Mouse (Mus musculus) stomach, embryonic 15.5 days (tissue): ENCODE measurements around the gene Tbc1d20. TPM values are rescaled to one million over a fixed set of nuclear protein-coding genes. Genes with fewer than 3 reads are reported as not detected.

ENCODE experiments used
- ATAC-seq: fragments of 200-750 bp; cut with Nextera tagmentation; 2 replicates; pipeline ENCODE4 v1.8.0; 2017; ENCODE audit warnings: low read depth, moderate number of reproducible peaks, moderate TSS enrichment; ENCODE audit not compliant: insufficient read depth, low FRiP score
- H3K27ac ChIP-seq: fragments of 300-500 bp; sonication (generic); 2 replicates; pipeline ENCODE4 v1.5.1; 2015; ENCODE audit warnings: mild to moderate bottlenecking, inconsistent platforms
- H3K27me3 ChIP-seq: fragments of 300-500 bp; sonication (generic); replicated peaks from 2 replicates; pipeline ENCODE4 v1.6.1; 2015; ENCODE audit warnings: inconsistent platforms
- H3K36me3 ChIP-seq: fragments of 300-500 bp; sonication (generic); 2 replicates; pipeline ENCODE4 v1.6.1; 2015; ENCODE audit warnings: inconsistent platforms
- H3K4me1 ChIP-seq: fragments of 300-500 bp; sonication (generic); 2 replicates; pipeline ENCODE4 v1.6.1; 2015; ENCODE audit warnings: inconsistent platforms
- H3K4me2 ChIP-seq: fragments of 300-500 bp; sonication (generic); 2 replicates; pipeline ENCODE4 v1.6.1; 2015; ENCODE audit warnings: mild to moderate bottlenecking, inconsistent platforms
- H3K4me3 ChIP-seq: fragments of 300-500 bp; sonication (generic); replicated peaks from 2 replicates; pipeline ENCODE4 v1.5.1; 2015; ENCODE audit warnings: inconsistent platforms
- H3K9ac ChIP-seq: fragments of 300-500 bp; sonication (generic); 2 replicates; pipeline ENCODE4 v1.6.1; 2015; ENCODE audit warnings: inconsistent platforms
- H3K9me3 ChIP-seq: fragments of 300-500 bp; sonication (generic); 2 replicates; pipeline ENCODE4 v1.6.1; 2016; ENCODE audit warnings: inconsistent platforms
- WGBS: fragments of 180-500 bp; shearing (Covaris S2); methylation state at CpG from one replicate; pipeline ENCODE4 v1.1.7; 2015; 5-methylcytosine and 5-hydroxymethylcytosine counted together
- polyA plus RNA-seq: library from polyadenylated mRNA; unstranded; fragments of >200 nt; fragmentation: Nextera tagmentation; extraction: Ambion mirVana; gene quantifications from 2 replicates; pipeline ENCODE4 v1.2.1, GENCODE M21; 2015

Tbc1d20 gene
- polyA plus RNA-seq, 1 experiment from 2014 or later: 37.8 TPM

DNA sequence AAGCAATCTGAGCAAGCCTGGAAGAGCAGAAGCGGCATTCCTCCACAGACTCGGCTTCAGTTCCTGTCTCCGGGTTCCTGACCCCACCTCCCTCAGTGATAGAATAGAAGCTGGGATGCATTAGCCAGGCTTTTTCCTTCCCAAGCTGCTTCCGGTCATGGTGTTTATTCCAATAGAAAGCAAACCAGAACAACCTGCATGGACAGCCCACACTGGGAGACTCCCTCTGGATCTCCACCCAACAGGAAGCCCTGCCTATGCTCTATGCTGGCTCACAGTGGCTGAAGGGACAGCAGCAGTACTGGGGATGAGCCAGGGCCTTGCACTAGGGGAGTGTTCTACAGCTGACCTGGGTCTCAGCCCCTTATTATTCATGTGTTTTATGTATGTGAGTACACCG is 34.4 kb downstream of the Tbc1d20 start:
- Histone ChIP-seq H3K36me3 (peaks cover 25% of the 10 kb centered on the region), H3K9ac (no peak overlapping the region), H3K9me3 (no peaks in the 10 kb centered on the region), H3K4me1 (peaks cover 8% of the 10 kb centered on the region), H3K4me3 (no peak overlapping the region), H3K27ac (no peak overlapping the region), H3K4me2 (no peak overlapping the region), H3K27me3 (no peaks in the 10 kb centered on the region)
- 78% methylated on average over 5 of the region's 5 CpGs for WGBS
- no peak for ATAC-seq

DNA sequence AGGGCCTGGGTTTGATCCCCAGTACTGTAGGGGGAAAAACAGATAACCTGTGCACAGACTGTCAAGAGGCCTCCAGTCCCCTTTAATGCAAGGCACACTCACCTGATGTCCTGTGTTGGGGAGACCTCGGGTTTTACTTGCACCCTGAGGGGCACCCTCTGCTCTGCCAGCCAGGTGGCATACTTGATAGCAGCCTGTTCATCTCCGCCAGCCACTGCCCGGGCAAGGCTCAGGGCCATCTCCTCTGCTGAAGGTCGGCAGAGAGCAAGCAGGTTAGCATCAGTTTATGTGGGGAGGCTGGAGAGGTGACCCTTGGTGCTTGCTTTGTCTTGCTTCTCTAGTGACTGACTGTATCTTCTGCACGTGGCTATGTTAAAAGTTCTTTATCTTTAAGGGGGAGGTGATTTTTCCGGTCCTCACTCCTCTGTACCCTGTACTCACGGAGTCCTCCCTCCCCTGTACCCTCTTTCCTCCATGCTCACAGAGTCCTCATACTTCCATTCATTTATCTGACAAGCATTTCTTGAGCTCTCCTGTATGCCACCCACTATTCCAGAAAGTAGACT is 37.3 kb downstream of the Tbc1d20 start:
- H3K27ac ChIP-seq: no peak overlapping the region
- H3K9ac ChIP-seq: no peak overlapping the region
- ATAC-seq: no peak
- peaks cover 8% of the 10 kb centered on the region for H3K4me1 ChIP-seq
- peaks cover 6% of the 10 kb centered on the region; the same call in 1 of the 2 replicates for H3K36me3 ChIP-seq
- no peaks in the 10 kb centered on the region for H3K9me3 ChIP-seq
- WGBS: 49% methylated on average over 7 of the region's 7 CpGs
- no peaks in the 10 kb centered on the region for H3K27me3 ChIP-seq
- peak overlapping the region; percentile 85 for H3K4me2 ChIP-seq
- peak overlapping the region; percentile 76 for H3K4me3 ChIP-seq

DNA sequence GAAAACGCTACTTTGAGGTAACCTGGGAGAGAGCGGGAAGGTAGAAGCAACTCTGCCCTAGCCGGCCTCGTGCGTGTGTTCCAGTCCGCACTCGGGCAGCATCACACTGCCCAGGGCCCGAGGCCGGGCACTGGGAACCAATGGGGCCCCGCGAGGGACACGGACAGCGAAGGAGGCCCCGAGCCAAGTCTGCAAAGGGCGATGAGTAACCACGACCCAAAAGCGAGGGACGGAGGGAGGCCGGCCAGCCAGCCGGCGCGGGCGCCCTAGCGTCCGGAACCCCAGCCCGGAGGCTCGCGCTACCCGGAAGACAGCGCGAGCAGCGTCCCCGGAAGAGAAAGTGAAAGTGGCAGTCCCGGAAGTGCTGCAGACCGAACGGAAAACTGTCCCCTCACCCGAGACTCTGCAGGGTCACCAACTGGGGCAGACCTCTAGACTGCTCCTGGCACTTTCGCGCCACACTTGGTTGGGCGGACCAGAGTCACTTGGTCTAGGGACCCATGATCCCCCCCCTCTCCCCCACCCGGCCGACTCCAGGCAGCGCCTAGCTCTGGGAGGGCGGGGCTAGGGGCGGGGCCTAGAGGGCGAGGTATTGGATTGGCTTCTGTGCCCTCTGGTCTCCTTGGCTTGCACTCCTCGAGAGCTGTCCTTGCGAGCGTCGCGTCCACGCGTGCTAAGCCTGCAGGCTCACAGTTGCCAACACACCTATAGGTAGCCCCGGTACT is 38.6 kb downstream of the Tbc1d20 start, which contains the start of gene Rbck1:
Gene Rbck1 (minus strand): TSS at position 553 of the 725 bp plus-strand sequence.
- no peaks in the 10 kb centered on the region for H3K9me3 ChIP-seq
- peak within 1 kb of the TSS; percentile 85 for H3K4me2 ChIP-seq
- H3K4me1 ChIP-seq: peaks cover 8% of the 10 kb centered on the region
- H3K27me3 ChIP-seq: no peaks in the 10 kb centered on the region
- H3K9ac ChIP-seq: peak within 1 kb of the TSS; percentile 67
- H3K27ac ChIP-seq: peak within 1 kb of the TSS; percentile 93
- 0 out of 2 replicates have a peak, but pooled peaks cover 3% of the 10 kb centered on the region for H3K36me3 ChIP-seq
- peak within 1 kb of the TSS; percentile 76 for H3K4me3 ChIP-seq
- WGBS: under 1% methylated on average over 54 of the region's 54 CpGs
- peak; percentile 95 for ATAC-seq

DNA sequence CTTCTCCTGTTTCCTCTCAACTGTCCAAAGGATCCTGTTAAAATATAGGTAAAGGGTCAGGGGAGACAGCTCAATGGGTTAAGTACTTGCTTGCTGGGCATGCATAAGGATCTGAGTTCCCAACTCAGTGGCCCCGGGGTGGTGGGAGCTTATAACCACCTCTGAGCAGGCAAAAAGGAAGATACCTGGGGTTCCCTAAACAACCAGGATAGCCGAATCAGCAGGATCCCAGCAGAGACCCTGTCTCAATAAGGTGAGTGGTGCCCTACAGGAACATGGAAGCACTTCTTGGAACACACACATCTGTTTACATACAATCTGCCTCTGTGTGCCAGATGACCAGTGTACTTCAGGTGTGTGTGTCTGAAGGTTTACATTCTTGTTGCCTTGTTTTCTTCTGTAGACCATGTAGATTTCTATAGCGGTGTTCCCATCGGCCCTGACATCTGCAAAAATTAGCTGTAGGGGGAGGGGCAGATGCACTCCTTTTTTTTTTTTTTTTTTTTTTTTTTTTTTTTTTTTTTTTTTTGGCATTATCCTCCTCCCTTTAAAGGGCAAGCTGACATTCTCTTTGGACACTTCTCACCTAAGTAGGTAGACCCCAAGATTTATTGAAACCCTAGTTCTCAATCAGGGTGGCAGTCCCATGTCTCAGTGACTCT is 39.8 kb downstream of the Tbc1d20 start:
- Histone ChIP-seq H3K4me3 (no peak overlapping the region), H3K4me1 (peaks cover 8% of the 10 kb centered on the region), H3K9me3 (no peaks in the 10 kb centered on the region), H3K36me3 (0 out of 2 replicates have a peak, but pooled peaks cover 3% of the 10 kb centered on the region), H3K27me3 (no peaks in the 10 kb centered on the region), H3K9ac (no peak overlapping the region), H3K4me2 (no peak overlapping the region), H3K27ac (no peak overlapping the region)
- WGBS: 74% methylated on average over 4 of the region's 4 CpGs
- ATAC-seq: no peak

DNA sequence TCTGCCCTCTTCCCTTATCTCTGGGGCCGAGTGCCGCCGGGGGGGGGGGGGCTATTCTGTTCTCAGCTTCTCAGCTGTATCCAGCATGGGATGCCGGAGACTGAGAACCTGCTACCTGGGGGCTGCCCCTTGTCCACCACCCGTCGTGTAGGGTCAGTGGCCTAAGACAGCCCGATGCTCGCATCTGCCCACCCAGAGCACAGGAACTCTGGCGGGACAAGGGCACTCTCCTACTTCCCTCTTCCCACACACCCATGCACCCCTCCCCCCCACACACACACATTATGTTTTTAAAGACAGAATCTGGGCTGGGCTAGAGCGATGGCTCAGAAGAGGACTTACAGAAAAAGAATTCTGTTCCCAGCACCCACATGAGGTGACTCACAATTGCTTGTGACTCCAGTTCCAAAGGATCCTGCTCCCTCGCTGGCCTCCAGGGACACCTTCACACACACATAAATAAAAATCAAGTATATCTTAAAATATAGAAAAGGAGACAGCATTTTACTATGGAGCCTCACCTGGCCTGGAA is 41.7 kb downstream of the Tbc1d20 start:
- Histone ChIP-seq H3K4me3 (no peak overlapping the region), H3K9ac (no peak overlapping the region), H3K4me1 (peaks cover 8% of the 10 kb centered on the region), H3K27ac (no peak overlapping the region), H3K27me3 (no peaks in the 10 kb centered on the region), H3K4me2 (no peak overlapping the region), H3K9me3 (no peaks in the 10 kb centered on the region), H3K36me3 (no peaks in the 10 kb centered on the region)
- WGBS: 44% methylated on average over 11 of the region's 11 CpGs
- ATAC-seq: no peak

DNA sequence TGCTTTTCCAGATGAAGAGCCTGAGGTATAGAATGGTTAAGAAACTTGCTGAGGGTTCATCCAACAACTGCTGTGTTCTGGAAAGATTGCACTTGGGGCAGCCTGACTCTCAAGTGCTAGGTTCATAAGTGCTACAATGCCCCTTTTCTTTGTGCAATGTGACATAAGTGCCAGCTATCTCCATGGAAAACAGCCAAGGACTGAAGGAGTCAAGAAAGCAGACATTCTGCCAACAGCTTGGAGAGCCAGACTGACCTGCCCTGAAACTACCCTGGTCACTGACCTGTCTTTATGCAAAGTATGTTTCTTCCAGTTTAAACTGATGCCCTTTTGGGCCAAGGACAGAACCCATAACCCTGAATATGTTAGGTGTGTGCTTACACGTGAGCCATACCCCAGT is 43.2 kb downstream of the Tbc1d20 start:
- Histone ChIP-seq H3K27ac (no peak overlapping the region), H3K4me1 (no peaks in the 10 kb centered on the region), H3K4me2 (no peak overlapping the region), H3K27me3 (no peaks in the 10 kb centered on the region), H3K9me3 (no peaks in the 10 kb centered on the region), H3K36me3 (no peaks in the 10 kb centered on the region), H3K9ac (no peak overlapping the region), H3K4me3 (no peak overlapping the region)
- 78% methylated on average over 1 of the region's 1 CpGs for WGBS
- ATAC-seq: no peak

DNA sequence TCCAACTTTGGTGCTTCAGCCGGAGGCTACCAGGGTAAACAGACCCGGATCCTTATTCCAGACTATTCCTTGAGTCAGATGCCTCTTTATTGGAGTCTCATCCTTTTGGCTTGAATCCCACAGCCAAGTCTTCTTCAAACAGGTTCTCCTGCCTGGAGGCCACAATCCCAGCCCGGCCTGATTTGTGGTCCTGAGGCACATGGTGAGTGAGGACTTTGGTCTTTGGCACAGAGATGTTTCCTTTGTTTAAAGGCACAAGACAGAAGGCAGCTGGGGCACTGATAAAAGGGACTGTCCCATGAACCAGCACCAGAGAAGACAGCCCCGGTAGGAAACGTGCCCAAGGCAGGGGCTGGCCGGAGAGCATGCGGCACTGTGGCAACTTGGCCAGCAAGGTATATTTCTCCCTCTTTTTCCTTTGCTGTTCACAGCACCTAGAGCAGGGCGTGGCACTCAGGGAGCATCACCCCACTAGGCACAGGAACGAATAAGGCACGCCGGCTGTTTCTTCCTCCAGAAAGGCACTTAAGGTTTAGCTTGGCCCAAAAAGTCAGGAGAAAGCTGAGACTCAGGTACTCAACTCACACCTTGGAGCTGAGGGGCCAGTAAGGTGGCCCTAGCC is 44.1 kb downstream of the Tbc1d20 start:
- no peak for ATAC-seq
- no peak overlapping the region for H3K27ac ChIP-seq
- no peaks in the 10 kb centered on the region for H3K27me3 ChIP-seq
- no peaks in the 10 kb centered on the region for H3K9me3 ChIP-seq
- H3K36me3 ChIP-seq: no peaks in the 10 kb centered on the region
- WGBS: 82% methylated on average over 11 of the region's 11 CpGs
- H3K9ac ChIP-seq: no peak overlapping the region
- no peaks in the 10 kb centered on the region for H3K4me1 ChIP-seq
- H3K4me2 ChIP-seq: no peak overlapping the region
- H3K4me3 ChIP-seq: no peak overlapping the region

DNA sequence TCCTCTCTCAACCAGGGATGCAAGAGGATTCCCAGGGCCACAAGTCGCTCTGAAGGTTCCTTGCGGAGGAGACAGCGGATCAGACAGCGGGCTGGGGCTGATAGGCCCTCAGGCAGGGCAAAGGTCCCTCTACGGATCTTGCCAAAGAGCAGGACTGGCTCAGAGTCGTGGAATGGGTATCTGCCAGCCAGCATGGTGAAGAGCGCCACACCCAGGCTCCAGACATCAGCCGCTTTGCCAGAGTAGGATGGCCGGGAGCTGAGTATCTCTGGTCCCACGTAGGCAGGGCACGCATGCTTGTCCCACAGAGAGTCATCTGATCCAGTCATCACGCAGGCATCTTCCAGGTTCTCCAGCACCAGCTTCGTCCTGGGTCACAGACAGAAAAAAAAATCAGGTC is 44.7 kb downstream of the Tbc1d20 start:
- Histone ChIP-seq H3K4me1 (peaks cover 4% of the 10 kb centered on the region; the same call in 1 of the 2 replicates), H3K4me3 (no peak overlapping the region), H3K27me3 (no peaks in the 10 kb centered on the region), H3K9me3 (no peaks in the 10 kb centered on the region), H3K36me3 (no peaks in the 10 kb centered on the region), H3K4me2 (no peak overlapping the region), H3K9ac (no peak overlapping the region), H3K27ac (no peak overlapping the region)
- 82% methylated on average over 13 of the region's 13 CpGs for WGBS
- no peak for ATAC-seq

DNA sequence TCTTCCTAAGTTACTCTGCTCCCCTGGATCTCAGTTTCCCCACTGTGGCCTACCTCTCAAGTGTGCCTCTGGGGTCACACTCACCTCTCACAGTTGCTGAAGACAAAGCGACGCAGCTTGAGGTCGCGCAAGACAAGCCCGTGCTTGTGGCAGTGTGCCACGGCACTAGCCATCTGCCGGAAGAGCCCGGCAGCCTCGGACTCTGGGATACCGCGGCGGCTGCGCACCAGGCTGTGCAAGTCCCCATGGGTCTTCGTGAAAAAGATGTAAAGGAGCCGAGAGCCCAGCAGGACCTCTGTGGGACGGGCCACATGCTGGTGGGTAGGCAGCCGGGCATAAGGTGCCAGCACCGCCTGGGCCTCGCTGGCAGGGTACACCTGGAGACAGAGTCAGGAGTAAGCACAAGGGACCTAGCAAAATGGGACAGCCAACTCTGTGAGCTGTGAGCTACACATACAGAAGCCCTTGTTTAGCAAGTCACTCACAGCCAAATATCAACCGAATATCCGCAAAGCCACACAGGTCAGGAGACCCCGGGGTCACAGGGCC is 46.1 kb downstream of the Tbc1d20 start:
- no peaks in the 10 kb centered on the region for H3K36me3 ChIP-seq
- WGBS: 84% methylated on average over 22 of the region's 22 CpGs
- H3K27ac ChIP-seq: no peak overlapping the region
- no peak overlapping the region for H3K4me3 ChIP-seq
- no peaks in the 10 kb centered on the region for H3K27me3 ChIP-seq
- ATAC-seq: no peak
- H3K9me3 ChIP-seq: no peaks in the 10 kb centered on the region
- H3K4me2 ChIP-seq: no peak overlapping the region
- H3K9ac ChIP-seq: no peak overlapping the region
- H3K4me1 ChIP-seq: peaks cover 10% of the 10 kb centered on the region

DNA sequence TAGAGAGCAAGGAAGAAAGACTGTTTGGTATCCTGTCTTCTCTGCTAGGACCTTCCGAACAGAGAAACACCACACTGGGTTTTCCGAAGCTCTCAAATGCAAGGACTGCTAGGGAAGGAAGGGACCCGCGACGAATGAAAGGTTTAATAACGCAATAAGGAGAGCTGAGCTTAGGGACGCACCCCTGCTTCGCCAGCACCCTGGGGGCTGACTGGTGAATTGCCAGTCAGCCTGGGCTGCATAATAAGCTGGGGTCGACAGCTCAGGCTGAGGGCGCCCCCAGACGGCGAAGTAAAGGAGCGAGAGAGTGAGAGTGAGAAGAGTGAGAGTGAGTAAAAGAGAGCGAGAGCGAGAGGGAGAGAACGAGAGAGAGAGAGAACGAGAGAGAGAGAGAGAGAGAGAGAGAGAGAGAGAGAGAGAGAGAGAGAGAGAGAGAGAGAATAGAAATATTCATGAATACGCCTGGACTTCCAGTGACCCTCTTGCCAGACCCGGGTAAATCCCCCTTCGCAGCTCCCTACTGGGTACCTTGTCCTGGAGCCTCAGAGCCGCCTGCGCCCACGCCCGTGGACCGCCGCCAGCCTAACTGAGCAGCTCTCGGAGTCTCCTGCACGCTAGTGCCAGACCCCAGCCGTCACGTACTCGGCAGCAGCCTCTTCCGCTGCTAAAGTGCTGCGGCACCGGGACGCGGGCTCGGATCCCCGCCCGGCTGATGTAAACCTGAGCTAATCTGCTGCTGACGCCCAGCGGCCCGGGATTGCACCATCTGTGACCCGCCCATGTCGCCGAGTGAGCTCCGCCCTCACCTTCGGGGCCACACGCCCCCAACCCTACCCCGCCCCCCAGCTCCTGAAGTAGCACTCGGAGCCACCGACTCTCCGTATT is 49.9 kb downstream of the Tbc1d20 start, which contains the start of gene Trib3:
Gene Trib3 (minus strand): TSS at position 704 of the 885 bp plus-strand sequence.
- H3K27ac ChIP-seq: no peak within 1 kb of the TSS
- WGBS: under 1% methylated on average over 51 of the region's 52 CpGs
- no peaks in the 10 kb centered on the region for H3K27me3 ChIP-seq
- peak within 1 kb of the TSS; percentile 90 for H3K4me2 ChIP-seq
- peak; percentile 86 for ATAC-seq
- peak within 1 kb of the TSS; percentile 19; the same call in 1 of the 2 replicates for H3K9ac ChIP-seq
- H3K4me1 ChIP-seq: peaks cover 10% of the 10 kb centered on the region
- H3K36me3 ChIP-seq: no peaks in the 10 kb centered on the region
- no peaks in the 10 kb centered on the region for H3K9me3 ChIP-seq
- H3K4me3 ChIP-seq: peak within 1 kb of the TSS; percentile 52

DNA sequence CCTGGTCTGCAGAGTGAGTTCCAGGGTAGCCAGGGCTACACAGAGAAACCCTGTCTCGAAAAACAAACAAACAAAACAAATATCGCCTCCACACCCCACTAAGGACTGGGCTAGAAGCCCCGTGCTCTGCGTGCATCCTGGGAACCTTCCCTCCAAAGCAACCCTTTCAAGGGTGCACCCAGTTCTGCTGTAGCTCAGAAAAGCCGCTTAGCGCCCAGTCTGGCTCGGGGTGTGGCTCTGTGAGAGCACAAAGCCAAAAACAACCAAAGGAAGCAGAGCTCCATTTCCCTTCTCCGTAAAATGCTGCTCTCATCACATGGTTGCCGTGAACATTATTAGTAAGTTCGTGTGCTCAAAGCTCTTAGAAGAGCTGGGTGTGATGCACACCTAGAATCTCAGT is 50.7 kb downstream of the Tbc1d20 start:
- peak overlapping the region; percentile 52 for H3K4me3 ChIP-seq
- ATAC-seq: no peak
- H3K27ac ChIP-seq: no peak overlapping the region

More for the DNA sequence above, 50.7 kb downstream of the Tbc1d20 start:
- Histone ChIP-seq H3K27me3 (no peaks in the 10 kb centered on the region), H3K4me2 (peak overlapping the region; percentile 90), H3K9me3 (no peaks in the 10 kb centered on the region), H3K4me1 (peaks cover 11% of the 10 kb centered on the region), H3K36me3 (no peaks in the 10 kb centered on the region), H3K9ac (no peak overlapping the region; the same call in 1 of the 2 replicates)
- WGBS: 12% methylated on average over 10 of the region's 10 CpGs
